Mouse (Mus musculus): ENCODE data around the gene Idnk.
A peak's percentile ranks its signal among the peaks of the same experiment; 100 is the strongest.
"Not testable (repeated sequence)": the region's sequence is repeated elsewhere in the genome, so short reads cannot be mapped to it uniquely, and the experiment has no call there.

Gene Idnk

GRCm38 (mm10) chr13:58146603-58147002 lies 10.8 kb upstream of the Idnk start:
- not testable (repeated sequence) for DNase-seq (ENCODE audit: low read depth in 2 of 2, low spot score in 2 of 2)

- no peak for DNase-seq (ENCODE audit: low read depth in 2 of 2, low spot score in 2 of 2)
Observed at GRCm38 (mm10) chr13:58147760-58148159, 9.7 kb upstream of the Idnk start.

GRCm38 (mm10) chr13:58148256-58148831 lies 9.1 kb upstream of the Idnk start:
- DNase-seq (ENCODE audit: low read depth in 2 of 2, low spot score in 2 of 2): no peak

GRCm38 (mm10) chr13:58149033-58149558 lies 8.4 kb upstream of the Idnk start:
- DNase-seq (ENCODE audit: low read depth in 2 of 2, low spot score in 2 of 2): no peak

- DNase-seq (ENCODE audit: low read depth in 2 of 2, low spot score in 2 of 2): no peak
Observed at GRCm38 (mm10) chr13:58149629-58150028, 7.8 kb upstream of the Idnk start.

- DNase-seq (ENCODE audit: low read depth in 2 of 2, low spot score in 2 of 2): no peak
Observed at GRCm38 (mm10) chr13:58150442-58150841, 7.0 kb upstream of the Idnk start.

- DNase-seq (ENCODE audit: low read depth in 2 of 2, low spot score in 2 of 2): peak in 1 of 2 experiments; percentile 43
Observed at GRCm38 (mm10) chr13:58156031-58156430, 1.4 kb upstream of the Idnk start.

- DNase-seq (ENCODE audit: low read depth in 2 of 2, low spot score in 2 of 2): no peak
Observed at GRCm38 (mm10) chr13:58157036-58157435, 413 bp upstream of the Idnk start.

GRCm38 (mm10) chr13:58158099-58158912 lies 857 bp downstream of the Idnk start:
- peak; percentile 80 to 90 for DNase-seq (ENCODE audit: low read depth in 2 of 2, low spot score in 2 of 2)

- no peak for DNase-seq (ENCODE audit: low read depth in 2 of 2, low spot score in 2 of 2)
Observed at GRCm38 (mm10) chr13:58160761-58161160, 3.3 kb downstream of the Idnk start.

GRCm38 (mm10) chr13:58163343-58163742 lies 5.9 kb downstream of the Idnk start:
- DNase-seq (ENCODE audit: low read depth in 2 of 2, low spot score in 2 of 2): no peak

GRCm38 (mm10) chr13:58168119-58168518 lies 10.7 kb downstream of the Idnk start:
- DNase-seq (ENCODE audit: low read depth in 2 of 2, low spot score in 2 of 2): no peak

- DNase-seq (ENCODE audit: low read depth in 2 of 2, low spot score in 2 of 2): no peak
Observed at GRCm38 (mm10) chr13:58176105-58176504, 18.7 kb downstream of the Idnk start.

GRCm38 (mm10) chr13:58177511-58178208 lies 20.2 kb downstream of the Idnk start:
- DNase-seq (ENCODE audit: low read depth in 2 of 2, low spot score in 2 of 2): peak; percentile 100

- DNase-seq (ENCODE audit: low read depth in 2 of 2, low spot score in 2 of 2): no peak
Observed at GRCm38 (mm10) chr13:58181607-58182551, 24.4 kb downstream of the Idnk start.

- DNase-seq (ENCODE audit: low read depth in 2 of 2, low spot score in 2 of 2): no peak
Observed at GRCm38 (mm10) chr13:58184111-58184510, 26.7 kb downstream of the Idnk start.

- no peak for DNase-seq (ENCODE audit: low read depth in 2 of 2, low spot score in 2 of 2)
Observed at GRCm38 (mm10) chr13:58186281-58186680, 28.8 kb downstream of the Idnk start.

- no peak for DNase-seq (ENCODE audit: low read depth in 2 of 2, low spot score in 2 of 2)
Observed at GRCm38 (mm10) chr13:58187751-58188150, 30.3 kb downstream of the Idnk start.

GRCm38 (mm10) chr13:58188412-58188811 lies 31.0 kb downstream of the Idnk start:
- DNase-seq (ENCODE audit: low read depth in 2 of 2, low spot score in 2 of 2): peak; percentile 85 to 89

- no peak for DNase-seq (ENCODE audit: low read depth in 2 of 2, low spot score in 2 of 2)
Observed at GRCm38 (mm10) chr13:58189473-58189872, 32.0 kb downstream of the Idnk start.

GRCm38 (mm10) chr13:58191516-58191915 lies 34.1 kb downstream of the Idnk start:
- no peak for DNase-seq (ENCODE audit: low read depth in 2 of 2, low spot score in 2 of 2)
